Mouse (Mus musculus) spleen, adult 2 months (tissue): ENCODE data around the gene Frmpd1. TPM values are rescaled to one million over a fixed set of nuclear protein-coding genes. Genes with fewer than 3 reads are reported as not detected.
A peak's percentile ranks its signal among the peaks of the same experiment; 100 is the strongest.

Experiments
- DNase-seq, 2 experiments: peaks; one replicate each; pipeline versions ENCODE4 v3.0.0 to v3.0.0-alpha.2; 2012 to 2021; ENCODE audit warnings: low spot score in 2 of 2, low read depth in 1 of 2
- H3K27ac ChIP-seq: fragments of 200-500 bp; 2 replicates; pipeline ENCODE4 v1.5.1; 2012; ENCODE audit warnings: low read length, inconsistent platforms; ENCODE audit not compliant: insufficient read depth
- H3K27me3 ChIP-seq: fragments of 200-500 bp; 2 replicates; pipeline ENCODE4 v1.6.1; 2012; ENCODE audit warnings: mild to moderate bottlenecking, moderate library complexity, low read length, inconsistent platforms; ENCODE audit not compliant: control insufficient read depth, insufficient read depth
- H3K36me3 ChIP-seq: fragments of 200-500 bp; 2 replicates; pipeline ENCODE4 v1.6.1; 2012; ENCODE audit warnings: mild to moderate bottlenecking, low read length, inconsistent platforms; ENCODE audit not compliant: control insufficient read depth, insufficient read depth
- H3K4me1 ChIP-seq: fragments of 200-500 bp; 2 replicates; pipeline ENCODE4 v1.6.1; 2011; ENCODE audit warnings: inconsistent platforms; ENCODE audit not compliant: control insufficient read depth, insufficient read depth, insufficient read length
- H3K4me3 ChIP-seq: fragments of 200-500 bp; 2 replicates; pipeline ENCODE4 v1.5.1; 2011; ENCODE audit warnings: mild to moderate bottlenecking, inconsistent platforms; ENCODE audit not compliant: insufficient read depth, insufficient read length; ENCODE audit errors: extremely low read depth
- CTCF ChIP-seq: fragments of 200-500 bp; IDR thresholded peaks from 2 replicates; pipeline ENCODE4 v1.5.1; 2011; ENCODE audit warnings: mild to moderate bottlenecking, inconsistent platforms; ENCODE audit not compliant: insufficient read depth, insufficient read length, insufficient replicate concordance; ENCODE audit errors: extremely low read depth
- POLR2A ChIP-seq: fragments of 200-500 bp; IDR thresholded peaks from 2 replicates; pipeline ENCODE4 v1.6.1; 2011; ENCODE audit warnings: low read depth, low read length, inconsistent platforms
- WGBS: fragments of 180-500 bp; shearing (Covaris S2); methylation state at CpG from one replicate; pipeline ENCODE4 v1.1.7; 2018; 5-methylcytosine and 5-hydroxymethylcytosine counted together
- polyA plus RNA-seq: library from polyadenylated mRNA; depleted of rRNA; stranded (reverse); fragments of >200 nt; gene quantifications from 2 replicates; pipeline ENCODE4 v1.2.3, GENCODE M21; 2012; rRNA removed

Frmpd1 gene
- polyA plus RNA-seq, 1 experiment: 0.05 TPM

DNA sequence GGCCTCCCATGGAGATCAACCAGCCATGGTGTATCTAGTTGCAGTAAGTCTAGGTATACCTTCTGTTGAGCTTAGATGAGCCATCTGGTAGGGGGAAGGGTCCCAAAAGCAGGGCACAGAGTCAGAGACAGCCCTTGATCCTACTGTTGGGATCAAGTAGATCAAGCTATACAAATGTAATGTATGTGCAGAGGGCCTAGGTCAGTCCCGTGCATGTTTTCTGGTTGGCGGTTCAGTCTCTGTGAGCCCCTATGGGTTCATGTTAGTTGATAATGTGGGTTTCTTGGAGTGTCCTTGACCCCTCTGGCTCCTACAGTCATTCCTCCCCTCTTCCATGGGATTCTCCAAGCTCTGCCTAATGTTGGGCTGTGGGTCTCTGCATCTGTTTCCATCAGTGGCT is 126.4 kb downstream of the Frmpd1 start:
- Histone ChIP-seq H3K36me3 (peaks cover 13% of the 10 kb centered on the region), H3K4me1 (no peaks in the 10 kb centered on the region), H3K4me3 (no peak overlapping the region), H3K27ac (no peak overlapping the region), H3K27me3 (no peaks in the 10 kb centered on the region)
- 95% methylated on average over 2 of the region's 2 CpGs for WGBS
- DNase-seq: no peak
- no peak for TF ChIP-seq CTCF
- TF ChIP-seq POLR2A: no peak

DNA sequence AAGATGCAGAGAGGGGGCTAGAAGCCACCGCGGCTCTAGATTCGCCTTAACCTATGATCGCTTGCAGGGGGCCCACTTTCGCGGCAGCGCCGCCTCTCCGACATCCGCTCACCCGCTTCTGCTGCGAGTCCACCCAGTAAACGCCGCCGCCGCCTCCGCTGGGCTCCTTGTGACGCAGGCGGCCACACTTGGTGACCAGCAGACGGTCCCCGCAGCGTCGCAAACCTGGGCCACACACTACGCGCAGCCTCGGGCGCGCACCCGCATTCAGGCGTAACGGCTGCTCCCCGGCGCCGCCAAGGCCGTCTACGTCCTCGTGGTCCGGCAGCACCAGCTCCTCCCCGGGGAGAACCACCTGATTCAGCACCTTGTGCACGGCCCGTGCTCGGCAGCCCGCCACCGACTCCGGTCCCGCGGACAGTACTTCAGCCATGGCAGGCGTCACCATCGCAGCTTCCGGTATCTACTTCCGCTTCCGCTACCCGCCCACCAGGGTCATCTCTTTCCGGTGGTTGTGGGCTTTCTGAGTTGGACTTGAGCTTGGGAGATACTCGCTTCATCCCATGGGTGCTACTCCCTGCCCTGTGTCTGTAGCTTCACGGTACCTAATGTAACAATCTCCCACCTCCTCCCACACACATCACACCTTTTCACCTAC is 135.6 kb downstream of the Frmpd1 start:
- TF ChIP-seq POLR2A: peak; percentile 72
- TF ChIP-seq CTCF: no peak
- Histone ChIP-seq H3K36me3 (peaks cover 8% of the 10 kb centered on the region), H3K4me3 (peak overlapping the region; percentile 79), H3K27ac (peak overlapping the region; percentile 80), H3K27me3 (no peaks in the 10 kb centered on the region), H3K4me1 (0 out of 2 replicates have a peak, but pooled peaks cover 5% of the 10 kb centered on the region)
- under 1% methylated on average over 56 of the region's 56 CpGs for WGBS
- DNase-seq: peak; percentile 58 to 75

DNA sequence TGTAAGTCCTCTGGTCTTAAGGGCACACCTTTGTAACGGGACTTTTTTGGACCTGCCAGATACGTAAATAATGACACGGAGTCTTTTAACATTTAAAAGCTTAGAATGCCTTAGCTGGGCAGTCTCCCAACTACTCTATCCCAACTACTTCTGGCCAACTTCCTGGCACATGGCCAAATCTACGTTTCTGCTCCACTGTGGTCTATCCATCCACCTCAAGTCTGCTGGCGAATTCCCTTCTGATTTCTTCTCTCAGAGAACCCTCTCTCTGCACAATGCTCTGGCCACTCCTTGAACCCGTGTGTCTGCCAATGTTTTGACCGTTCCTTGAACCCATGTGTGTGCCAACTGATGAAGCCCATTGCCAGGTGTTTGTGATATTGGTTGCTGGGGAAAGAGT is 146.5 kb downstream of the Frmpd1 start:
- DNase-seq: no peak
- H3K27me3 ChIP-seq: no peaks in the 10 kb centered on the region
- whole genome bisulfite sequencing: 89% methylated on average over 7 of the region's 7 CpGs
- H3K27ac ChIP-seq: no peak overlapping the region
- TF ChIP-seq CTCF (no peak), POLR2A (no peak)
- no peak overlapping the region for H3K4me3 ChIP-seq
- H3K4me1 ChIP-seq: no peaks in the 10 kb centered on the region
- no peaks in the 10 kb centered on the region for H3K36me3 ChIP-seq

DNA sequence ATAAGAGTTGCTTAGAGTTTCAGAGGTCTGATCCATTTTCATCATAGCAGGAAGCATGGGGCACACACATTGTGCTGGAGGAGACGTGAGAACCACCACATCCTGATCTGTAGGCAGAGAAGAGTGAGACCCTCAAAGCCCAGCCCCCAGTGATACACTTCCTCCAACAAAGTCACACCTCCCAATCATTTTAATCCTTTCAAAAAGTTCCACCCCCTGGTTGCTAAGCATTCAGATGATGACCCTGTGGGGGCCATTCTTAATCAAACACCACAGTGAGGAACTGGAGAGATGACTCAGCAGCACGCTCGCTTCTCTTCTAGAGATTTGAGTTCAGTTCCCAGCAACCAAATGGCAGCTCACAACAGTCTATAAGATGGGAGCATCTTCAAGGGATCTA is 147.8 kb downstream of the Frmpd1 start:
- TF ChIP-seq CTCF (no peak), POLR2A (no peak)
- no peak for DNase-seq
- H3K36me3 ChIP-seq: no peaks in the 10 kb centered on the region
- H3K27me3 ChIP-seq: no peaks in the 10 kb centered on the region
- no peak overlapping the region for H3K4me3 ChIP-seq
- 49% methylated on average over 3 of the region's 3 CpGs for WGBS
- no peak overlapping the region for H3K27ac ChIP-seq
- H3K4me1 ChIP-seq: no peaks in the 10 kb centered on the region

Other genes with a start within 250 kb of the Frmpd1 start
- gene Grhpr, start 203.5 kb upstream of the Frmpd1 start, polyA plus RNA-seq: 27.7 and 30.3 TPM in 2 replicates
- 12.7 and 16.3 TPM in 2 replicates for gene Zbtb5, start 172.5 kb upstream of the Frmpd1 start, polyA plus RNA-seq
- gene Polr1e, start 166.3 kb upstream of the Frmpd1 start, polyA plus RNA-seq: 7.2 and 9.2 TPM in 2 replicates
- 5.2 and 6.6 TPM in 2 replicates for gene Fbxo10, start 100.3 kb upstream of the Frmpd1 start, polyA plus RNA-seq
- gene Tomm5, start 76.8 kb upstream of the Frmpd1 start, polyA plus RNA-seq: 39.7 and 44.4 TPM in 2 replicates
- 1.1 and 1.4 TPM in 2 replicates for gene Trmt10b, start 112.3 kb downstream of the Frmpd1 start, polyA plus RNA-seq
- 9.6 and 15.8 TPM in 2 replicates for gene Dcaf10, start 157.2 kb downstream of the Frmpd1 start, polyA plus RNA-seq
- 23.0 and 33.9 TPM in 2 replicates for gene Exosc3, start 157.9 kb downstream of the Frmpd1 start, polyA plus RNA-seq
- gene Slc25a51, start 223.9 kb downstream of the Frmpd1 start, polyA plus RNA-seq: 85.6 and 116 TPM in 2 replicates